Mouse (Mus musculus): ENCODE data around the gene Prkcz.
A peak's percentile ranks its signal among the peaks of the same experiment; 100 is the strongest.

Gene Prkcz

DNA sequence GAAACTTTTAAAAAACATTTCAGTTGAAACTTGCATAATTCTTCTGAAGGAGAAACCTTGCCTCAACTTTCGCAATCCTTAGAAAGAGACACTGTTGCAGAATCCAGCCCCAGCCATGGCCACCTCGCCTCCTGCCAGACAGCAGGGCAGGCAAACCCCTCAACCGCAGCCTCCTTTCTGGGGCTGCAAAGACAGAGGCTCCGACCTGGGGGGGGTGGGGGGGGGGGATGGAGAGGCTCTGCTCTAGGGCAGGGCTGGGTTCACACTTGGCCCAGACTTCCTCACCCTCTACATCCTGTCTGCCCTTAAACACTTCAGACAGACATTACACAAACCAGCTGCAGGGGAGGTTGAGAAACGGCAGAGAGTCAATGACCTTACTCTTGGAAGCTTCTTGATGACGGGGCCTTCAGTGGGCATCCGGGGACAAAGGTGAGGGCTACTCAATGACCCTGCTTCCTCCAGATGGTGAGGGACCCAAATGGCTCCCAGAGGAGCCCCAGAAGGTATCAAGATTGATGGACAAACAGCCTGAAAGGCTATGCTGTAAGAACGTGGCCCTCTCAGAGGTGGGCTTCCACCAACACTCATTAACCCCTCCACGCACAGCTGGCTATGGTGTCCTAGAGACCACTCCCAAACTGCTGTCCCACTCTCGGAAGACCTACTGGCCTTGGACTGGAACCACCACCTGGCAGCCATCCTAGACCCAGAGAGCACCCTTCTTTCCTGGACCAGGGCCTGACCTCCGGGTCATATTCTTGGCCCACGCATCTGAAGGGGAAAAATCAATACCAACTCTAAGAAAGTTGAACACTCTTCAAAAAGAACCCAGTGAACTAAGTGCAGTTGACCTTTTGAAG is 143.7 kb downstream of the Prkcz start:
- peak; percentile 62 for DNase-seq

DNA sequence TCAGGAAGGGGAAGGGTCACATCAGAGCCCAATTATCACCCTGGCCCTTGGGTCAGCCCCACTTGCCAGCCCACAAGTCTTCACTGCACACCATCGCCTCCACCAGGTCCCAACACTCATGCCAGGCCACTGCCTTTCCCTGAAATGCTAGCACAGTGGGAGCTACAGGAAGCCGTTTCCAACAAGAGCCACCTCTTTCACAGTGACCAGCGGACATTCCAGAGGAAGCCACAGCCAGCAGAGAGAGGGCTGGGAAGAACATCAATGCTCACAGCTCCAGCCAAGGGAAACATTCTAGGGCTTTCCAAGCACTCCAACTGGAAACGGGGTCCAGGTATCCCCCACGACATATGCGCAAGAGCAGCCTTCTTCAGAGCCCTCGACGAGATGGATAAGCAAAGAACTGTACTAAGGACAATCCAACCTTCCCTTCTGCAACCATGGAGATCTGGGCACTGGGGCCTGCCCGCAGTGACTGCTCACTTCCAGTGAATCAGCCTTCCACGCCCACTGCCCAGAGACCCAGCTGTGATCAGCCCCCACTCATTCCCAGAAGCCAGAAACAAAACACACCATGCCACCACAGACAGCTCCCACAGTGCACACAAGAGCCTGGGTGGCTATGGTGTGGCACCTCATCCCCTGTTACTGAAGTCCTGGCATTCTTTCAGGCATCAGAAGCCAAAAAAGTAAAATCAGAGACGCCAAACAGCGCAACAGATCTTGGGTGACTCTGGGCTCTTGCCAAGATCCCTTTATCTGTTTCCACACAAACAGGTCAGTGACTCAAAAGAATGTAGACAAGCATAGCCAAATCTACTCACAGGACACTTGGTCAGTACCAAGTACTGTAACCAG is 145.2 kb downstream of the Prkcz start:
- DNase-seq, result peak; percentile 50

DNA sequence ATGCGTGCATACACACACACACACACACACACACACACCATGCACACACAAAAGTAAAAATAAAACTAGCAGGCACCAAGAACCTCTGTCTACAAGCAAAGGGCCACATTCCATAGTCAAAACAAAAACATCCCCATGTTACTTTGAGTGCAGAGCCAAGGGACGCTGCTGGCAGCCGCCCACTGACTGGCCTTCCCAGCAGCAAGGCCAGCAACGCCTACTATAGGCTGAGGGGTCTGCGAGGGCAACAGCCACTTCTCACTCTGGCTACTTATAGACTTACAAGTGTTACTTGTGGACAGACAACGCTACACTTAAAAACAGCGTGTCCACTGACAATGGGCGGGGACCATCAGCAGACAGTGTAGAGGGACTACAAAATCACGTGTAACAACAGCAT is 146.0 kb downstream of the Prkcz start:
- DNase-seq, result no peak

- no peak for DNase-seq
These were observed 146.4 kb downstream of the Prkcz start for GRCm38 (mm10) chr4:155214793-155215192.

- DNase-seq, result no peak
These were observed 147.0 kb downstream of the Prkcz start for GRCm38 (mm10) chr4:155214188-155214587.

DNA sequence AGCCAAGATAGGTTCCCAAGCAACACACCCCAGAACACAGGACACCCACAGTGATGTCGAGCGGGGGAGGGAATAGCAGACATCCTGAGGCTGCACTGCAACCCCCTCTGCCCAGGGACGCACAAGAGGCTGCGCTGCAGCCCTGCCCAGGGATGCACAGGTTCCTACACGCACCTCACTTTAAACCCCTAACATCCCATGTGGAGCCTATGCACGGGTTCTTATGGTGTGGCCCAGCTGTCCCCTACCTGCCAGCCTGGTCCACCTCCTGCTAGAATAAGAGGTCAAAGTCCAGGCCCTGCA is 147.5 kb downstream of the Prkcz start:
- DNase-seq, result no peak

GRCm38 (mm10) chr4:155213052-155213751 is 148.0 kb downstream of the Prkcz start:
- no peak for DNase-seq
